Mouse (Mus musculus) midbrain, embryonic 11.5 days (tissue): ENCODE data around the gene Shisa9. TPM values are rescaled to one million over a fixed set of nuclear protein-coding genes. Genes with fewer than 3 reads are reported as not detected.
A peak's percentile ranks its signal among the peaks of the same experiment; 100 is the strongest.

ENCODE experiments used
- ATAC-seq: fragments of 200-750 bp; cut with Nextera tagmentation; 2 replicates; pipeline ENCODE4 v1.8.0; 2017; ENCODE audit warnings: moderate TSS enrichment, moderate library complexity; ENCODE audit not compliant: low FRiP score
- DNase-seq: peaks from one replicate; pipeline ENCODE4 v3.0.0; 2015; ENCODE audit warnings: low spot score; ENCODE audit errors: missing footprints
- H3K27ac ChIP-seq: fragments of 300-500 bp; sonication (generic); 2 replicates; pipeline ENCODE4 v1.5.1; 2014; ENCODE audit warnings: low read depth, low read length
- H3K27me3 ChIP-seq: fragments of 300-500 bp; sonication (generic); 2 replicates; pipeline ENCODE4 v1.6.1; 2014; ENCODE audit warnings: mild to moderate bottlenecking, low read length, moderate library complexity, mixed read lengths; ENCODE audit not compliant: control insufficient read depth, insufficient read depth
- H3K36me3 ChIP-seq: fragments of 300-500 bp; sonication (generic); 2 replicates; pipeline ENCODE4 v1.6.1; 2014; ENCODE audit warnings: mild to moderate bottlenecking, low read length, moderate library complexity, mixed read lengths; ENCODE audit not compliant: control insufficient read depth, insufficient read depth
- H3K4me1 ChIP-seq: fragments of 300-500 bp; sonication (generic); 2 replicates; pipeline ENCODE4 v1.6.1; 2014; ENCODE audit warnings: low read length; ENCODE audit not compliant: control insufficient read depth, insufficient read depth
- H3K4me2 ChIP-seq: fragments of 300-500 bp; sonication (generic); 2 replicates; pipeline ENCODE4 v1.6.1; 2014; ENCODE audit warnings: mild to moderate bottlenecking, moderate library complexity
- H3K4me3 ChIP-seq: fragments of 300-500 bp; sonication (generic); 2 replicates; pipeline ENCODE4 v1.5.1; 2014; ENCODE audit warnings: low read depth, low read length
- H3K9ac ChIP-seq: fragments of 300-500 bp; sonication (generic); 2 replicates; pipeline ENCODE4 v1.6.1; 2014; ENCODE audit warnings: low read length
- H3K9me3 ChIP-seq: fragments of 300-500 bp; sonication (generic); 2 replicates; pipeline ENCODE4 v1.6.1; 2016; ENCODE audit warnings: low read length; ENCODE audit not compliant: control insufficient read depth
- WGBS: fragments of 180-500 bp; shearing (Covaris S2); extraction: QIAGEN DNeasy Blood & Tissue Kit; methylation state at CpG from one replicate; pipeline ENCODE4 v1.1.7; 2014; 5-methylcytosine and 5-hydroxymethylcytosine counted together
- polyA plus RNA-seq: library from polyadenylated mRNA; unstranded; fragments of >200 nt; fragmentation: Nextera tagmentation; extraction: Ambion mirVana; gene quantifications from 2 replicates; pipeline ENCODE4 v1.2.1, GENCODE M21; 2014

Shisa9 gene
- polyA plus RNA-seq, 1 experiment from 2014 or later, result 0.49 TPM

DNA sequence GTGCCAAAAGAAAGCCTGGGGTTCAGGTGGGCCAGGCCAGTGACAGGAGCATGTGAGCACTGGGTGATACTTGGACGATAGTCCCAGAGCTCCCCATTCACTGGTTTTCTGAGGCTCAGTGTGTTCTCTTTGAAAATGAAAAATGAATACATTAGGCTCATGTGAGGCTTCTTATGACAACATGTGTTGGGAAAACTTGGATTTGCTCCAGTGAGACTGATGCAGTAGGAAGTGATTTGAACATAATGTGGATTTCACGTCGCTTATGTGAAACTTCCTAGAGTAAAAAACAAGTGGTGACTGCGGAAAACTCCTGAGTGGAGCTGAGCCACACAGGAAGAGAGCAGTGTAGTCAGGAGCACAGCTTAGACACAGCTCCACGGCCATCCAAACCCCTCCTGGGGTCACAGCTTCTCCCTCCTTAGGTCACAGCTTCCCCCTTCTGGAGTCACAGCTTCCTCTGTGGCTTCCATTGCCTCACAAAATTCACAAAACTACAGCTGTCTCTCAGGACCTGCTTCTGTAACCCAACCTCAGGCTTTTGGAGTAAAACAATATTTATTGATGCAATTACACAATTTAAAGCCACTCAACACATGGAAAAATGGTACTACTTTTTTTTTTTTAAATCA is 106.8 kb downstream of the Shisa9 start:
- no peak for DNase-seq
- H3K27me3 ChIP-seq, result no peaks in the 10 kb centered on the region
- H3K36me3 ChIP-seq, result no peaks in the 10 kb centered on the region
- ATAC-seq, result no peak
- H3K4me3 ChIP-seq, result no peak overlapping the region
- WGBS, result 75% methylated on average over 5 of the region's 5 CpGs
- H3K4me2 ChIP-seq, result no peak overlapping the region
- H3K27ac ChIP-seq, result no peak overlapping the region
- no peaks in the 10 kb centered on the region for H3K4me1 ChIP-seq
- H3K9me3 ChIP-seq, result no peaks in the 10 kb centered on the region
- no peak overlapping the region for H3K9ac ChIP-seq

DNA sequence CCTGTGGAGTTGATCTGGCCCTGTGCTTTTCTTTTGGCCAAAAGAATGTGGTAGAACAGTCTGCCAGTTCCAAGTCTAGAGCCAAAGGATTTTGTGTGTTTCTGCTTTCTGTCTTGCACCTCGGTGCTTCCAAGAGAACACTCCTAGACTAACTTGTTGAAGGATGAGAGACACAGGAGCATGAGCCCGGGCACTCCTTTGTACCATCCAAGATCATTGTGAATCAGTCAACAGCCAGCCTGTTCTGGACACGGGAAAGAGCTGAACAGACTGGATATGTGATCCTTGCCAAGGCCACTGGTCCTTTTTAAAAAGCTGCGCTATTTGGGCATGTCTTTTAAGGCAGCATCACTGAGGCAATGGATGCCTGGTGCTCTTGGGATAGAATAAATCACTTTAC is 109.3 kb downstream of the Shisa9 start:
- no peak for DNase-seq

DNA sequence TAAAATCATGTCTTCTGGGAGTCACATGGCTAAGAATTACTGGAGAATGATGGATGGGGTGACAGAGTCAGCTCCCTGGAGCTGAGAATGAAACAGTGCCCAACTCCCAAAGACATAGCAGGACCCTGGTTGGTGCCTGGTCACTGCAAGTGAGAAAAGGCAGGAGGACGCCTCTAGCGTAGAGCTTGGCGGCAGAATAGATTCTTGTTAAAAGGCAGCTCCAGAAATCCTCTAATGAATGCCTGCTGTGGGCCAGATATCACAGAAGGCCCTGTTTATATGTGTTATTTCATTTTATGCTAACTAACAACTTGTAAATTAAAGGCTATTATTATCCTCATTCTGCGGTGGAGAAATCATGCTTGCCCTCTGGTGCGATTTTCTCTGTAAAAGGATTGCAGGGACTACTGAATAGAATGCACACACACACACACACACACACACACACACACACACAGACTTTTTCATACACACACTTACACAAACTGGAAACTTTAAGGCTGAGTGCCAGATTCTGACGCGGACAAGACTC is 110.9 kb downstream of the Shisa9 start:
- no peaks in the 10 kb centered on the region for H3K36me3 ChIP-seq
- H3K4me2 ChIP-seq, result no peak overlapping the region
- DNase-seq (no peak), ATAC-seq (no peak)
- H3K27me3 ChIP-seq, result no peaks in the 10 kb centered on the region
- no peak overlapping the region for H3K27ac ChIP-seq
- H3K4me3 ChIP-seq, result no peak overlapping the region
- H3K9ac ChIP-seq, result no peak overlapping the region
- no peaks in the 10 kb centered on the region for H3K9me3 ChIP-seq
- H3K4me1 ChIP-seq, result no peaks in the 10 kb centered on the region
- 88% methylated on average over 7 of the region's 7 CpGs for whole genome bisulfite sequencing

More for the DNA sequence above, 109.3 kb downstream of the Shisa9 start:
- Histone ChIP-seq H3K27me3 (no peaks in the 10 kb centered on the region), H3K4me2 (no peak overlapping the region), H3K27ac (no peak overlapping the region), H3K4me3 (no peak overlapping the region), H3K9me3 (no peaks in the 10 kb centered on the region), H3K4me1 (no peaks in the 10 kb centered on the region), H3K9ac (no peak overlapping the region), H3K36me3 (no peaks in the 10 kb centered on the region)
- 86% methylated on average over 4 of the region's 4 CpGs for WGBS
- no peak for ATAC-seq

DNA sequence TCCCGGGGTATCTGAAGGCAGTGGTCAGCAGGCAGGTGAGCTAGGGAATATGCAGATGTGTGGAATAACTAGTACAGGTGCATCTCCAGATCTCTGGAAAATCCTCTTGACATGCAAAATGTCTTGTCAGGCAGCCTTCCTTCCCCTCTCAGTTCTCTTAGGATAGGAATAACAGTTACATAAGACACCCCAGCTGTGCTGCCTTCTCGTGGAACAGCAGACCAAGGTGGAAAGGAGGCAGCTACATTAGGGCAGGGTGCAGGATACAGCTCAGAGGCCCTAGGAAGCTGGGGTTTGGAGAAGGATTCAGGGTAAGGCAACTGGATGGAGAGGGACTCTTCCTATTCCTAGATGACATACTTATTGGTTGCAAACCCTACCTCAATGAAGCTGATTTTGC is 111.5 kb downstream of the Shisa9 start:
- Histone ChIP-seq H3K36me3 (no peaks in the 10 kb centered on the region), H3K4me3 (no peak overlapping the region), H3K4me2 (no peak overlapping the region), H3K9me3 (no peaks in the 10 kb centered on the region), H3K4me1 (no peaks in the 10 kb centered on the region), H3K27me3 (no peaks in the 10 kb centered on the region), H3K27ac (no peak overlapping the region), H3K9ac (no peak overlapping the region)
- DNase-seq (no peak), ATAC-seq (no peak)
- whole genome bisulfite sequencing, result 82% methylated on average over 2 of the region's 2 CpGs

DNA sequence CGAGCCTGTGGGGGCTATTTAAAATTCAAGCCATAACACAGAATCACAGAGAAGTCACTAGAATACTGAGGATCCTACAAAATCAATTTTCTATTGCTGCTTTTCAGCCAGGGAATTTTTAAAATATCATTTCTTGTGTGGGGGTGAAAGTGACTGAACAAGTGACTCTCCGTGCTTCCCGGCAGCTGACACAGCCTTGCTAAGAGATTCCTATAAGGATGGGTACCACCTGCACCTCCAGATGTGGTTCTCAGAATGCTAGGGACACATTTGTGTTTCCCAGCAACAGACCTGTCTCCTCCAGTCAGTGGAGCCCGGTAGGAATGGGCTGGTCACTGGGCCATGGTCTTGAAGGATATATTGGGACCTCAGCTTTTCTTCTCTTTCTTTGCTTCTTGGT is 124.5 kb downstream of the Shisa9 start:
- no peak for DNase-seq
- WGBS, result 90% methylated on average over 4 of the region's 4 CpGs

DNA sequence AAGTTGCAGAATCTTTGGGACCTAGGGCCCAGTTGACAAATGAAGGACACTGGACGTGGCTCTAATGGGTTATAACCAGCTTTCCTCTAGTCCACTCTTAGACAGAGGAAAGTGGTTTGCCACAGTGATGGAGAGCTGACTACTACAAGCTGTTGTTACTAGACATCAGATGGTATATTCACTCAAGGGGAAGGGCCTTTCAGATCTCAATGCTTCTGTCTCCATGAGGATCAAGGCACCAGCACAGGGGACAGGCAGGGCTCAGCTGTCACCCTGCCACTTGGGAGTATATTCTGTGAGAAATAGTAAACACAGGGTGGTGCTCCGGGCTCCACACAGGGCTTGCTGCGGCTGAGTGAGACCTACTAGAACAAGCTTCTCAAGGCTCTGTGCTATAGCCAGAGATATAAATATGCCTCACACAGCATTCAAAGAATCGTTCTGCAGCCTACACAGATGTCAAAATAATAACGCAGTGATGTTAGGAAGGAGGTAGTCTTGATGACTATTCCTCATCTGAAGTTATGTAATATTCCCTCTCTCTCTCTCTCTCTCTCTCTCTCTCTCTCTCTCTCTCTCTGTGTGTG is 127.0 kb downstream of the Shisa9 start:
- H3K27ac ChIP-seq, result no peak overlapping the region
- H3K9me3 ChIP-seq, result no peaks in the 10 kb centered on the region
- no peak overlapping the region for H3K4me3 ChIP-seq
- no peak overlapping the region for H3K4me2 ChIP-seq
- WGBS, result 85% methylated on average over 5 of the region's 5 CpGs
- ATAC-seq (no peak), DNase-seq (no peak)
- no peak overlapping the region for H3K9ac ChIP-seq
- H3K36me3 ChIP-seq, result no peaks in the 10 kb centered on the region
- H3K4me1 ChIP-seq, result no peaks in the 10 kb centered on the region
- no peaks in the 10 kb centered on the region for H3K27me3 ChIP-seq

More for the DNA sequence above, 124.5 kb downstream of the Shisa9 start:
- Histone ChIP-seq H3K9ac (no peak overlapping the region), H3K36me3 (no peaks in the 10 kb centered on the region), H3K4me3 (no peak overlapping the region), H3K4me2 (no peak overlapping the region), H3K27me3 (no peaks in the 10 kb centered on the region), H3K9me3 (no peaks in the 10 kb centered on the region), H3K27ac (no peak overlapping the region), H3K4me1 (no peaks in the 10 kb centered on the region)
- ATAC-seq, result no peak

DNA sequence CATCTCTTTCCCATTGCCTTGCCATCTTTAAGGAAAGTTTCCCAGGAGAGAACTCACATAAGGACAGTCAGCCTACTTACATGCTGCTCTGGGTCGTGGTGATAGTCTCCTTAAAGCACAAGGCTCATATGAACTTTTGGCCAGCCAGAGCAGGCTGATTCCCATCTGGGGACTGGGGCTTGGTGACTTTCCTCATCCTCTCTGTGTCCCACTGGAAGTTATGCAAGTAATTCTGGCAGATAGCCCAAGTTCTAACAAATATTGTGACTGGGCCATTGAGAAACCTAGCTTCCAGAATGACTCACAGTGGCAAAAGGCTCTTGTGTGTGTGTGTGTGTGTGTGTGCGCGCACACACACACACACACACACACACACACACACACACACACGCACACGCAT is 130.5 kb downstream of the Shisa9 start:
- H3K4me1 ChIP-seq, result no peaks in the 10 kb centered on the region
- no peaks in the 10 kb centered on the region for H3K36me3 ChIP-seq
- H3K9me3 ChIP-seq, result no peaks in the 10 kb centered on the region
- no peak overlapping the region for H3K9ac ChIP-seq
- no peak overlapping the region for H3K4me3 ChIP-seq
- H3K4me2 ChIP-seq, result no peak overlapping the region
- DNase-seq (no peak), ATAC-seq (no peak)
- 93% methylated on average over 4 of the region's 5 CpGs for WGBS
- no peaks in the 10 kb centered on the region for H3K27me3 ChIP-seq
- H3K27ac ChIP-seq, result no peak overlapping the region

DNA sequence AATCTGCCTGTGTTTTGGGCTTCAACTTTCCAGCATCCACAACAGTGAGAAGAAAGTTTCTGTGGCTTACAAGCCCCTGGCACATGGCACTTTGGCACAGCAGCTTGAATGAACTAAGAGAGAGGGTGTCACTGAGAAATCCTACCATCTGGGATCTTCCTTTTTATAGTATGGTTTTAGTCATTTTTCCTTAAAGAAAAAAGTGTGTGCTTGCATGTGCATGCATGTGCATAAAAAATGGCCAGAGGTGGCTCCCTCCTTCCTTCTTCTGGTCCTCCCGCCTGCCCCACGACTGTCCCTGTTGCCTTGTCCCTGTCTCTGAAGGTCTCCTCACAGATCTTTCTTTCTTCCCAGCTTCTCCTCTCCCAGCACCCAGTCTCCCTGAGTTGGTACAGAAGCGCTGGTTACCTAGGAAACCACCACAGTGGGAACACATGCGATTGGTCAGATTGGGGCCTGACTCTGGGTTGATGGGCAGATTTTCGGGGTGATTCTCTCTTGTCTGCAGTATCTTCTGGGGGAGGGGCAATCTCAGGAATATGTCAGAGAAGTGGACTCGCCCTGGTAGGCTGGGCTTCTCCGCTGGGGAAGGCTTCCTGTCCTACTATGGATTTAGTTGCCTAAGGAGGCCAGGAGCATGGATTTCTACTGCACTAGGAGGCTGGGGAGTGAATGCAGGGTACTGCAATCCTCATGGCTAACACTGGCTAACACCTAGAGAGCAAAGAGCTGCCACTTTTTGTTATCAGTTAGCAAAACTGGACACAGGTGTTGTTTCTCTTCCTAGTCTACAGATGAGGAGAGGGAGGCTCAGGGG is 131.3 kb downstream of the Shisa9 start:
- peak; percentile 64; the same call in 1 of the 2 replicates for ATAC-seq

DNA sequence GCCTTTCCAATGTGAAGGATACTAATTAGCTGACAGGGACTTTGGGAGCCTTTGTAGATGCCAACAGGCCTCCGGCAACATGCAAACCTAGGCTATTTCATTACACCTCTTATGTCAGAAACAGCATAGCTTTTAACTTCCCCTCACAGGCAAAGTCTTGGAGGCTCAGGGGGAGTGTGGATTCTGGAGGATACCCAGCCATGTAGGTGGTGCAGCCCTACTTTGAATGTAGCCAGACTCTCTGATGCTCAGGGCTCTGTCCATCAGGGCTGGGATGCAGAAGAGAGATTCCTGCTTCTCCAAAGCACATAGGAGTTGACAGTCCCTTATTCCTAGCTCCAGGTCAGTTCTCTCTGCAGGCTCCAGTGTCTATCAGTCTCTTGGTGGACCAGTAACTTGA is 133.0 kb downstream of the Shisa9 start:
- Histone ChIP-seq H3K9ac (no peak overlapping the region), H3K4me1 (no peaks in the 10 kb centered on the region), H3K36me3 (no peaks in the 10 kb centered on the region), H3K27ac (no peak overlapping the region), H3K4me2 (no peak overlapping the region), H3K27me3 (no peaks in the 10 kb centered on the region), H3K9me3 (no peaks in the 10 kb centered on the region), H3K4me3 (no peak overlapping the region)
- no peak for ATAC-seq
- WGBS, result 81% methylated on average over 1 of the region's 1 CpGs
- DNase-seq, result no peak

More for the DNA sequence above, 131.3 kb downstream of the Shisa9 start:
- Histone ChIP-seq H3K4me1 (no peaks in the 10 kb centered on the region), H3K9ac (no peak overlapping the region), H3K27me3 (no peaks in the 10 kb centered on the region), H3K36me3 (no peaks in the 10 kb centered on the region), H3K27ac (no peak overlapping the region), H3K9me3 (no peaks in the 10 kb centered on the region), H3K4me3 (no peak overlapping the region), H3K4me2 (no peak overlapping the region)
- WGBS, result 41% methylated on average over 7 of the region's 7 CpGs
- DNase-seq, result no peak
